Mouse (Mus musculus): ENCODE data around the gene 2010111I01Rik.

DNA sequence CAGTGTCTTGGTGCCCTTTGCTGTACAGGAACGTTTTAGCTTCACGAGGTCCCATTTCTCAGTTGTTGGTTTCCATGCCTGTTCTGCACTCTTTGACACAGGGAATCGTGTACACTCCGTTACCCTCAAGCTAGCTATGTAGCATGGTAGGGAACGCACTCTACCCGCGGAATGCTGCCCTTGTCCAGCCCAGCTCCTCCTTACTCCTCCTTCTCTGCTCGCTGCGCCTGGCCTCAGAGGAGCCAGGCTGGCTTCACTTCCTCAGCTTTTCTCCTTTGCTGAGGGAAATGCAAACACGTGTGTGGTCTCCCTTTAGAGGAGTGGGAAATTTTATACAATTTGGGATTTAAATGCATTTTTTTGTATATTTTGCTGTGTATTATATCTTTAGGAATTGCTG is 73.2 kb downstream of the 2010111I01Rik start:
- TF ChIP-seq POLR2A (IDR thresholded peaks at IDR 0.05; ENCODE audit: insufficient read depth, low read depth, low read length): no peak
- no peak for TF ChIP-seq CTCF (IDR thresholded peaks at IDR 0.05; ENCODE audit: insufficient read depth, low read depth, low read length)
